Mouse (Mus musculus): ENCODE data around the gene Pgbd5. TPM values are rescaled to one million over a fixed set of nuclear protein-coding genes. Genes with fewer than 3 reads are reported as not detected.

Gene Pgbd5
- total RNA-seq, 2 experiments from 2014 or later, result 291 to 304 TPM

DNA sequence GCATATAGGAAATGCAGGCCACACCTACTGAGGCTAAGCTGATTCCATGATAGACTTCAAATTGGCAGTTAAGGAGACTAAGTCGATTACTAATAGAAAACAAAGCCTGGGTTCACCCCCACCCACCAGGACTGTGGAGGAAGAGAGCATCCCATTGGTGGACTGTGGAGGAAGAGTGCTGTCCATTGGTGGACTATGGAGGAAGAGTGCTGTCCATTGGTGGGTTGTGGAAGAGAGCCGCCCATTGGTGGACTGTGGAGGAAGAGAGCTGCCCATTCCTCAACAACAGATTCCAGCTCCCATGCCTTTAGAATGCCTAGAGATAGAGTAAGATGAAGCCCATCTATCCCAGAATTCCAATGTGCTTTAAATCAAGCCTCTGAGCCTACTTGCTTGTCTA is 42.9 kb downstream of the Pgbd5 start:
- peak overlapping the region; percentile 92 for H3K27ac ChIP-seq
- TF ChIP-seq CTCF (conservative IDR thresholded peaks at IDR 0.05), result no peak

GRCm38 (mm10) chr8:124395392-124395791 is 44.1 kb downstream of the Pgbd5 start:
- DNase-seq (ENCODE audit: low spot score in 2 of 2), result no peak
- Histone ChIP-seq H3K27ac (peak overlapping the region; percentile 92; the same call in 1 of the 2 replicates), H3K4me3 (no peak overlapping the region; the same call in 1 of the 2 replicates)
- TF ChIP-seq CTCF (conservative IDR thresholded peaks at IDR 0.05), result no peak

More for the DNA sequence above, 42.9 kb downstream of the Pgbd5 start:
- no peak overlapping the region for H3K4me3 ChIP-seq
- no peak for DNase-seq (ENCODE audit: low spot score in 2 of 2)

- H3K4me3 ChIP-seq, result no peak overlapping the region; the same call in 1 of the 2 replicates
- TF ChIP-seq CTCF (conservative IDR thresholded peaks at IDR 0.05), result no peak
- DNase-seq (ENCODE audit: low spot score in 2 of 2), result no peak
- H3K27ac ChIP-seq, result peak overlapping the region; percentile 92; the same call in 1 of the 2 replicates
These were observed 44.5 kb downstream of the Pgbd5 start for GRCm38 (mm10) chr8:124394951-124395350.

GRCm38 (mm10) chr8:124393927-124394326 is 45.5 kb downstream of the Pgbd5 start:
- DNase-seq (ENCODE audit: low spot score in 2 of 2), result no peak
- TF ChIP-seq CTCF (conservative IDR thresholded peaks at IDR 0.05), result peak; percentile 76
- H3K4me3 ChIP-seq, result no peak overlapping the region
- H3K27ac ChIP-seq, result peak overlapping the region; percentile 92; the same call in 1 of the 2 replicates

DNA sequence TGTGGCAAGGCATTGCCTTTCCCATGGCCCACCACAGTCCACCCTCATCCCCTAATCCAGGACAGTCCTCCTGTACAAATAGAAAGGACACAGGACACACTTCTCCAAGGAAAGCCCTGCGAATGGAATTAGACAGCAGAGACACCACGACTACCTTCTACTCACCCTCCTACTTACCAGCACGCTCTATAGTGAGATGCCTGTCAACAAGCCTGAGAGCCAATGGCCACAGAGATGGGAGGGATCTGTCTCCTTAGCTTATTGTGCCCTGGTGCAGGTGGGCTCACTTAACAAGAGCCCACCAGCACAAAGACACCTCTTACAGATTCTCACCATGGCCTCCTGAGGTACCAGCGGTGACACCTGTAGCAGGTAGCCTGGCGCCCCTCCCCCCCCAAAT is 46.4 kb downstream of the Pgbd5 start:
- no peak for TF ChIP-seq CTCF (conservative IDR thresholded peaks at IDR 0.05)
- no peak for DNase-seq (ENCODE audit: low spot score in 2 of 2)
- H3K27ac ChIP-seq, result peak overlapping the region; percentile 92
- H3K4me3 ChIP-seq, result no peak overlapping the region

GRCm38 (mm10) chr8:124392271-124393012 is 47.0 kb downstream of the Pgbd5 start:
- Histone ChIP-seq H3K27ac (peak overlapping the region; percentile 92), H3K4me3 (no peak overlapping the region)
- DNase-seq (ENCODE audit: low spot score in 2 of 2), result no peak
- no peak for TF ChIP-seq CTCF (conservative IDR thresholded peaks at IDR 0.05)

DNA sequence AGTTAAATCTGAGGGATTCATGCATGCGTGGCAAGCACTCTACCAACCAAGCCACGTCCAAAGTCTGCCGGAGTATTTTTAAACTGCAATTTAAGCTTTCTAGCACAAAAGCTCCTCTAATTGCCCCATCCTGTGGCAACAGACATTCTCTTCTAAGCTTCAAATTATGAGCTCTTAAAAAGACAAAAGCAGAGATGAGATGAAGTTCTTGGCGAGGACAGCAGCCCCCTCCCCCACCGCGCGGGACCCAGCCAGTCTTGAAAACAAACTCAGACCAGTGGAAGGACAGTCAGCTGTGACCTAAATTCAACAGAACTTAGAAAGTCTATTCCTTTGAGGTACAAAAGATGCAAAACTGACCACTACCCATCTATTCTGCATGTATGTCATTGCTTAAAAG is 48.3 kb downstream of the Pgbd5 start:
- no peak for TF ChIP-seq CTCF (conservative IDR thresholded peaks at IDR 0.05)
- DNase-seq (ENCODE audit: low spot score in 2 of 2), result no peak
- Histone ChIP-seq H3K4me3 (no peak overlapping the region), H3K27ac (peak overlapping the region; percentile 92)

- peak; percentile 78 to 85 for DNase-seq (ENCODE audit: low spot score in 2 of 2)
- Histone ChIP-seq H3K27ac (peak overlapping the region; percentile 92), H3K4me3 (peak overlapping the region; percentile 31)
- TF ChIP-seq CTCF (conservative IDR thresholded peaks at IDR 0.05), result no peak
These were observed 50.0 kb downstream of the Pgbd5 start for GRCm38 (mm10) chr8:124389495-124389894.

GRCm38 (mm10) chr8:124386225-124386899 is 53.1 kb downstream of the Pgbd5 start:
- no peak overlapping the region for H3K4me3 ChIP-seq
- peak overlapping the region; percentile 92 for H3K27ac ChIP-seq
- no peak for TF ChIP-seq CTCF (conservative IDR thresholded peaks at IDR 0.05)
- DNase-seq (ENCODE audit: low spot score in 2 of 2), result peak; percentile 69 to 86

DNA sequence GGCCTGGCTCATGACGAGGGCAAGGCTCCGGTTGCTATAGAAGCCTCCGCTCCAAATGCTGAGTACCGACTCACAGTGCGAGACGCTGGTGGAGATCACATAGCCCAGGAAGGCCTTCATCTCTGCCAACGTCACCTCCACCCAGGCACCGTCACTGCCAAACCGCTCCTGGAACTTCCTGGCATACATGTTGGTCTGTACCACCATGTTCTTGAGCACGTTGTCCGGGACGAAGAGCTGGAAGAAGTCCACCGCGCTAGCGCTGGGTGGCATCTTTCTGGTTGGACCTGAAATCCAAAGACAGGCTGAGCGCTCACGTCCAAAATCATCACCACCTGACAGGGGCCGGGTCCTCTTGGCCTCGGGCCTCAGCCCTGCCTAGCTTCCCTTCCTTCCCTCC is 55.1 kb downstream of the Pgbd5 start:
- Histone ChIP-seq H3K27ac (peak overlapping the region; percentile 53), H3K4me3 (no peak overlapping the region)
- no peak for TF ChIP-seq CTCF (conservative IDR thresholded peaks at IDR 0.05)
- no peak for DNase-seq (ENCODE audit: low spot score in 2 of 2)

- DNase-seq (ENCODE audit: low spot score in 2 of 2), result no peak
- TF ChIP-seq CTCF (conservative IDR thresholded peaks at IDR 0.05), result no peak
- Histone ChIP-seq H3K27ac (peak overlapping the region; percentile 56; the same call in 1 of the 2 replicates), H3K4me3 (no peak overlapping the region)
These were observed 57.2 kb downstream of the Pgbd5 start for GRCm38 (mm10) chr8:124382235-124382634.

DNA sequence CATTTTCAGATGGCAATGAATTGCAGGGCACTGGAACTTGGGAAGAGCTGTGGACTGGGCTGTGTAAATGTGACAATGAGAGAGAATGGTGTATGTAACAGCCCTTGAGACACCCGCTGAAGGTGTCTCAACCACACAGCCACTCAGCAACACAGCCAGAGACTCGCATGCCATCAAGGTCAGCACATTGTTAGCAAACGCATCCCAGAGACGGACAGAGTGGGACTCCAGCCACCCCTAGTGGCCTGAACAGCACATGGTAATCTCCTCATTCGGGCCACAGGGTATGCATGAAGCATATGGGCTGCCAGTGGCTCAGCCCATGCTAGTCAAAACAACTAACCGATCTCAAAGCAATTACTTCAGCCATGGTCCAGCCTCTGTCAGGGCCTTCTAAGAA is 60.2 kb downstream of the Pgbd5 start:
- peak; percentile 40 for TF ChIP-seq CTCF (conservative IDR thresholded peaks at IDR 0.05)

DNA sequence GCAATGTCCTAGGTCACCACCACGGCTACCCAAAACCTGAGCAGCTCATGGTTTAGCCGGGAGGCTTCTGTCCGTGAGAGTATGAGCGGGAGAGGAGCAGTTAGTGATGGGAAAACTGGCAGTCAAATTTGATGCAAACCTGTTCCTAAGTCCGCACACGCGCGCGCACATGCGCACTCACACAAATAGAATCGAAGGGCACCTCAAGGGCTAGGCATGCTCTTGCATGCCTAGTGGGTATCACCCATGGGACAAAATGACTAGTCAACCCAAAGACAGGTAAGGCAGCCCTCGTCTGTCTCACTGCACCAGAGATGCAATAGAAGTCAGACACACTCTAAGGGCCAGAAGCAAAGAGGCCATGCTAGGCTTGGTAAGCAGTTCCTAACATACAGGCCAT is 63.1 kb downstream of the Pgbd5 start:
- no peak for TF ChIP-seq CTCF (conservative IDR thresholded peaks at IDR 0.05)
- H3K4me3 ChIP-seq, result no peak overlapping the region
- no peak for DNase-seq (ENCODE audit: low spot score in 2 of 2)
- peak overlapping the region; percentile 78; the same call in 1 of the 2 replicates for H3K27ac ChIP-seq

More for the DNA sequence above, 60.2 kb downstream of the Pgbd5 start:
- DNase-seq (ENCODE audit: low spot score in 2 of 2), result no peak
- no peak overlapping the region for H3K27ac ChIP-seq
- H3K4me3 ChIP-seq, result no peak overlapping the region
